Mouse (Mus musculus): Measurements from ENCODE around the gene Zbtb3. TPM values are rescaled to one million over a fixed set of nuclear protein-coding genes. Genes with fewer than 3 reads are reported as not detected.

Zbtb3 gene
- 2.3 TPM in 2 replicates for polyA plus RNA-seq (2015; fragmentation: Nextera tagmentation; extraction: Ambion mirVana)

- H3K27me3 ChIP-seq (ENCODE audit: control insufficient read depth, insufficient read depth, low read length), result no peaks in the 10 kb centered on the region
- 0 out of 2 replicates have a peak, but pooled peaks cover 3% of the 10 kb centered on the region for H3K4me1 ChIP-seq (replicated peaks; ENCODE audit: control insufficient read depth, insufficient read depth)
- TF ChIP-seq EP300 (optimal IDR thresholded peaks at IDR 0.05) (no peak), CTCF (IDR thresholded peaks at IDR 0.05; ENCODE audit: low read depth) (no peak)
- H3K9me3 ChIP-seq (ENCODE audit: control insufficient read depth, low read length), result no peaks in the 10 kb centered on the region
- H3K4me3 ChIP-seq (ENCODE audit: low read depth, low read length), result peak within 1 kb of the TSS; percentile 57
- peak within 1 kb of the TSS; percentile 81 for H3K27ac ChIP-seq (replicated peaks)
- peak; percentile 98 for ATAC-seq (ENCODE audit: low FRiP score, low TSS enrichment)
- 0 out of 2 replicates have a peak, but pooled peaks cover 4% of the 10 kb centered on the region for H3K36me3 ChIP-seq (ENCODE audit: control insufficient read depth, insufficient read depth, low read length)
- H3K9ac ChIP-seq (ENCODE audit: low read length), result peak within 1 kb of the TSS; percentile 50
- DNase-seq (ENCODE audit: low spot score), result peak; percentile 96
- peak within 1 kb of the TSS; percentile 58 for H3K4me2 ChIP-seq (replicated peaks; ENCODE audit: low read depth)
- under 1% methylated on average over 30 of the region's 30 CpGs for WGBS
Observed at GRCm38 (mm10) chr19:8802130-8802821, at the start of gene Zbtb3. Gene Zbtb3, plus strand, starts transcription at chr19:8802555.

DNA sequence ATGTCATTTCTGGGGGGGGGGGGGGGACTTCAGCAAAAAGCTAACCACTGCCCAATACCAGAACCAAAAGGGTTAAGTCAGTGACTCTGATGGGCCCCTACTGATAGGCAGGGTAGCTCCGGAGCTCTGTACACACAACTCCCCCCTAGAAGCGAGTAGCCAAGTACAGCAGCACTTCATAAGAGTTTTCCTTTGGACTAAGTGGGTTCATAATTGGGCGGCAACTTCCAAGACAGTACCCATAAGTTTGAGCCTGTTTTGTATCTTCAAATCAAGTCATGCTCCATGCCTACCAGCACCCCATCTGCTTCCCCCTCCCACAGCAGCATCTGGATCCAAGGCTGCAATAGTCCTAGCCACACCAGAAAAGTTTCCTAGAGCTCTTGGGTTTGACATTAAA is 46.7 kb upstream of the Zbtb3 start:
- Histone ChIP-seq H3K9ac (ENCODE audit: low read length) (no peak overlapping the region), H3K9me3 (ENCODE audit: control insufficient read depth, low read length) (no peaks in the 10 kb centered on the region)

DNA sequence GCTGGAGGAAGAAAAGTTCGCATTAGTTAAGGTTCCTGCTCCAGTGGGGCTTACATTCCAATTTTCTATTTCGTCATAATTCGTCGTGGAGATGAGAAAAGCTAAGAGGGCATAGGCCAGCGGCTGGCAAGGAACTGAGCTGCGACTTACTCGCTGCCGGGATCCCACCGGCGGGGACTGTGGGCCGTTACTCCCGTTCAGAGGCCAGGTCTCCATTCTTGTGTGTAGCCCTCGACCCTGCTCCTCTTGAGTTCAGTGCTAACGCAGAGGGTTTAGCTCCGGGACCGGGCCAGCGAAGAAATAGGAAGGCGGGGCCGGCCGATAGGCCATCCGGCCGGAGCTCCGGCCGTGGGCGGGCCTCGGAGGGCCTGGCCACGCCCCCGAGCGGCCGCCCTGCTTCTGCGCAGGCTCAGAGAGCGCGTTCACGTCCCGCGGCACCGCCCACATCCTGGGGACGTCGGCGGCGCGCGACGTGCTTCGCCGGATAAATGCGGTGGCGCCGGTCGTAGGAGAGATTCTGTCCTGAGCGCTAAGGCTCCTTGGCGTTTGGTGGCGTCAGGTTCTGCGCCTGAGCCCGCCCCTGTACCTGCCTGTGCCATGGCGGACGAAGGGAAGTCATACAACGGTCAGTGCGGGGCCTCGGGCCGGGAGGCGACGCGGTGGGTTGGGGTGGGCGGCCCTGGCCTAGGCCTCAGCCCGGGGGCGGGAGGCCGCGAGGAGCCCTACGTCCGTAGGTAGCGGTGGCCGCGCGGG is 45.5 kb upstream of the Zbtb3 start, which contains the start of gene Nxf1:
Nxf1 (plus strand) TSS at position 439 of the 753 bp plus-strand sequence.
- H3K27ac ChIP-seq (replicated peaks), result peak within 1 kb of the TSS; percentile 96
- peak; percentile 22; the same call in 1 of the 2 replicates for TF ChIP-seq CTCF (IDR thresholded peaks at IDR 0.05; ENCODE audit: low read depth)
- TF ChIP-seq EP300 (optimal IDR thresholded peaks at IDR 0.05), result peak; percentile 44
- peak within 1 kb of the TSS; percentile 94 for H3K4me3 ChIP-seq (ENCODE audit: low read depth, low read length)
- H3K9me3 ChIP-seq (ENCODE audit: control insufficient read depth, low read length), result no peaks in the 10 kb centered on the region
- peak; percentile 94 for ATAC-seq (ENCODE audit: low FRiP score, low TSS enrichment)
- H3K27me3 ChIP-seq (ENCODE audit: control insufficient read depth, insufficient read depth, low read length), result no peaks in the 10 kb centered on the region
- peak within 1 kb of the TSS; percentile 97 for H3K9ac ChIP-seq (ENCODE audit: low read length)
- DNase-seq (ENCODE audit: low spot score), result peak; percentile 96
- 0 out of 2 replicates have a peak, but pooled peaks cover 4% of the 10 kb centered on the region for H3K36me3 ChIP-seq (ENCODE audit: control insufficient read depth, insufficient read depth, low read length)
- peak within 1 kb of the TSS; percentile 49 for H3K4me2 ChIP-seq (replicated peaks; ENCODE audit: low read depth)
- H3K4me1 ChIP-seq (replicated peaks; ENCODE audit: control insufficient read depth, insufficient read depth), result no peaks in the 10 kb centered on the region
- WGBS, result under 1% methylated on average over 62 of the region's 75 CpGs

More for the DNA sequence above, 46.7 kb upstream of the Zbtb3 start:
- Histone ChIP-seq H3K27ac (replicated peaks) (no peak overlapping the region), H3K4me1 (replicated peaks; ENCODE audit: control insufficient read depth, insufficient read depth) (no peaks in the 10 kb centered on the region), H3K36me3 (ENCODE audit: control insufficient read depth, insufficient read depth, low read length) (peaks cover 11% of the 10 kb centered on the region; the same call in 1 of the 2 replicates), H3K27me3 (ENCODE audit: control insufficient read depth, insufficient read depth, low read length) (no peaks in the 10 kb centered on the region), H3K4me3 (ENCODE audit: low read depth, low read length) (no peak overlapping the region), H3K4me2 (replicated peaks; ENCODE audit: low read depth) (no peak overlapping the region)
- WGBS, result 46% methylated on average over 3 of the region's 3 CpGs
- TF ChIP-seq EP300 (optimal IDR thresholded peaks at IDR 0.05) (no peak), CTCF (IDR thresholded peaks at IDR 0.05; ENCODE audit: low read depth) (no peak)
- DNase-seq (ENCODE audit: low spot score) (no peak), ATAC-seq (ENCODE audit: low FRiP score, low TSS enrichment) (no peak)

DNA sequence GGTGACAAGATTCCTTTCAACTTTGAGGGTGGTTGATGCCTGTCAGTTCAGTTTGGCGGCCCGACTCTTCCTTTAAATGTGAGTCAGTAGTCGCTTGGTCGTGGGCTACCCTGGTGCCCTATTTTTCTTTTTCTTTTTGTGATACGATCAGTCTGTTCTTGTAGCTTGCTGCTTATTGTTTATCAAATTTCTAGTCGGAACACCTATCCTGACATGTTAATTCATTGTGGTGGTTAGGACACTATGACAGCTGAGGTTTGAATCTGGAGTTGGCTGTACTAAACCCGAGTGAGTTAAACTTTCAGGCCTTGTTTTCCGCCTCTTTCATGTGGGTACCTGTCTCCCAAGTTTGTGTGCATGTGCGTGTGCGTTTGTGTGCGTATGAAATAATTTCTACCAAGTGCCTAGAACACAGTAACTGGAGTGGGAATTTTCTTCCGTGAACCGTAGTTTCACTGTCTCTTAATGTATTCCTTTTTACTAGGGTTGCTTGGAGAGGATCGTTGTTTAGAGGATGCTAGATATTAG is 44.8 kb upstream of the Zbtb3 start:
- Histone ChIP-seq H3K4me2 (replicated peaks; ENCODE audit: low read depth) (peak overlapping the region; percentile 49), H3K9ac (ENCODE audit: low read length) (peak overlapping the region; percentile 97), H3K27me3 (ENCODE audit: control insufficient read depth, insufficient read depth, low read length) (no peaks in the 10 kb centered on the region), H3K9me3 (ENCODE audit: control insufficient read depth, low read length) (no peaks in the 10 kb centered on the region), H3K4me3 (ENCODE audit: low read depth, low read length) (peak overlapping the region; percentile 94), H3K4me1 (replicated peaks; ENCODE audit: control insufficient read depth, insufficient read depth) (no peaks in the 10 kb centered on the region), H3K27ac (replicated peaks) (peak overlapping the region; percentile 96), H3K36me3 (ENCODE audit: control insufficient read depth, insufficient read depth, low read length) (0 out of 2 replicates have a peak, but pooled peaks cover 6% of the 10 kb centered on the region)
- ATAC-seq (ENCODE audit: low FRiP score, low TSS enrichment) (no peak), DNase-seq (ENCODE audit: low spot score) (no peak)
- TF ChIP-seq EP300 (optimal IDR thresholded peaks at IDR 0.05) (no peak), CTCF (IDR thresholded peaks at IDR 0.05; ENCODE audit: low read depth) (no peak)
- 3% methylated on average over 14 of the region's 14 CpGs for WGBS

DNA sequence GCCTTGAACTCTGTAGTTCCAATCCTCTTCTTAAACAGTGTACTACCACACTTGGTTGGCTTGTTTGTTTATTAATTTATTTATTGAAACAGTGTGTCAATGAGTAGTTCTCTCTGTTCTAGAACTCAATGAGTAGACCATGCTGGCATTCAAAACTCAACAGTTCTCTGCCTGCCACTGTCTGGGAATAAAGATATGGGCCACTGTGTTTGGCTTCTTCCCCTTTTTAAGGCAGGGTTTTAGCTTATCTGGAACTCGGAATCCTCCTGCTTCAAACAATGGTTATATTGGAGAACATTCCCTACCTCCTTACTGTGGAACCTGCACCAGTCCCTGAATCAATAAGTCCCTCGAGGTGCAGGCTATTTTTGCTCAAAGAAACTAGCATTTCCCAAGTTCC is 43.5 kb upstream of the Zbtb3 start:
- Histone ChIP-seq H3K9ac (ENCODE audit: low read length) (no peak overlapping the region), H3K4me1 (replicated peaks; ENCODE audit: control insufficient read depth, insufficient read depth) (no peaks in the 10 kb centered on the region), H3K4me3 (ENCODE audit: low read depth, low read length) (no peak overlapping the region), H3K27ac (replicated peaks) (no peak overlapping the region), H3K36me3 (ENCODE audit: control insufficient read depth, insufficient read depth, low read length) (peaks cover 7% of the 10 kb centered on the region), H3K4me2 (replicated peaks; ENCODE audit: low read depth) (no peak overlapping the region), H3K9me3 (ENCODE audit: control insufficient read depth, low read length) (no peaks in the 10 kb centered on the region), H3K27me3 (ENCODE audit: control insufficient read depth, insufficient read depth, low read length) (no peaks in the 10 kb centered on the region)
- no peak for DNase-seq (ENCODE audit: low spot score)
- TF ChIP-seq CTCF (IDR thresholded peaks at IDR 0.05; ENCODE audit: low read depth) (no peak), EP300 (optimal IDR thresholded peaks at IDR 0.05) (no peak)
- ATAC-seq (ENCODE audit: low FRiP score, low TSS enrichment), result no peak
- WGBS, result 70% methylated on average over 2 of the region's 2 CpGs

Data from stomach, postnatal 0 days (tissue).